Mouse (Mus musculus) thymus, adult 2 months (tissue): ENCODE results near the gene Sdr42e1. TPM values are rescaled to one million over a fixed set of nuclear protein-coding genes. Genes with fewer than 3 reads are reported as not detected.

Source experiments
- DNase-seq: peaks from one replicate; pipeline ENCODE4 v3.0.0; 2021
- H3K27ac ChIP-seq: fragments of 200-500 bp; 2 replicates; pipeline ENCODE4 v1.5.1; 2012; ENCODE audit warnings: low read length, control low read depth; ENCODE audit not compliant: control insufficient read depth, insufficient read depth
- H3K27me3 ChIP-seq: fragments of 200-500 bp; 2 replicates; pipeline ENCODE4 v1.6.1; 2012; ENCODE audit warnings: mild to moderate bottlenecking, low read length, moderate library complexity, mixed read lengths; ENCODE audit not compliant: control insufficient read depth, insufficient read depth
- H3K36me3 ChIP-seq: fragments of 200-500 bp; 2 replicates; pipeline ENCODE4 v1.6.1; 2012; ENCODE audit warnings: mild to moderate bottlenecking, low read length, moderate library complexity; ENCODE audit not compliant: control insufficient read depth, insufficient read depth
- H3K4me1 ChIP-seq: fragments of 200-500 bp; replicated peaks from 2 replicates; pipeline ENCODE4 v1.6.1; 2012; ENCODE audit warnings: low read length; ENCODE audit not compliant: control insufficient read depth, insufficient read depth
- H3K4me3 ChIP-seq: fragments of 200-500 bp; 2 replicates; pipeline ENCODE4 v1.5.1; 2012; ENCODE audit warnings: mild to moderate bottlenecking, low read length, control low read depth, moderate library complexity; ENCODE audit not compliant: control insufficient read depth, insufficient read depth
- CTCF ChIP-seq: fragments of 200-500 bp; IDR thresholded peaks from 2 replicates; pipeline ENCODE4 v1.5.1; 2012; ENCODE audit warnings: mild to moderate bottlenecking, control low read depth, low read length, moderate library complexity, borderline replicate concordance; ENCODE audit not compliant: control insufficient read depth, poor library complexity, insufficient read depth; ENCODE audit errors: extremely low read depth
- POLR2A ChIP-seq: fragments of 200-500 bp; IDR thresholded peaks from 2 replicates; pipeline ENCODE4 v1.6.1; 2012; ENCODE audit warnings: mild to moderate bottlenecking, low read length, control low read depth, moderate library complexity; ENCODE audit not compliant: control insufficient read depth, poor library complexity, insufficient read depth; ENCODE audit errors: extremely low read depth
- WGBS: fragments of 180-500 bp; shearing (Covaris S2); methylation state at CpG from one replicate; pipeline ENCODE4 v1.1.7; 2018; 5-methylcytosine and 5-hydroxymethylcytosine counted together
- polyA plus RNA-seq: library from polyadenylated mRNA; depleted of rRNA; stranded (reverse); fragments of >200 nt; gene quantifications from 2 replicates; pipeline ENCODE4 v1.2.3, GENCODE M21; 2012

The Sdr42e1 gene
- polyA plus RNA-seq, 1 experiment = 5.1 TPM

GRCm38 (mm10) chr8:117684504-117684903, 11.0 kb upstream of the Sdr42e1 start:
- Histone ChIP-seq H3K27ac (no peak overlapping the region), H3K36me3 (no peaks in the 10 kb centered on the region), H3K4me3 (no peak overlapping the region), H3K4me1 (no peaks in the 10 kb centered on the region), H3K27me3 (no peaks in the 10 kb centered on the region)
- no peak for DNase-seq
- 11% methylated on average over 11 of the region's 11 CpGs for WGBS
- TF ChIP-seq POLR2A = no peak
- TF ChIP-seq CTCF = no peak

GRCm38 (mm10) chr8:117683925-117684472, 10.5 kb upstream of the Sdr42e1 start:
- 80% methylated on average over 10 of the region's 10 CpGs for WGBS
- no peaks in the 10 kb centered on the region for H3K27me3 ChIP-seq
- TF ChIP-seq CTCF = no peak
- TF ChIP-seq POLR2A = no peak
- no peak for DNase-seq
- no peak overlapping the region for H3K27ac ChIP-seq
- no peaks in the 10 kb centered on the region for H3K36me3 ChIP-seq
- H3K4me3 ChIP-seq = no peak overlapping the region
- no peaks in the 10 kb centered on the region for H3K4me1 ChIP-seq

- peaks cover 2% of the 10 kb centered on the region; the same call in 1 of the 2 replicates for H3K4me1 ChIP-seq
Observed at GRCm38 (mm10) chr8:117678650-117679049, 5.2 kb upstream of the Sdr42e1 start.

GRCm38 (mm10) chr8:117677011-117677410, 3.5 kb upstream of the Sdr42e1 start:
- 83% methylated on average over 8 of the region's 8 CpGs for WGBS
- H3K27ac ChIP-seq = no peak overlapping the region
- no peak for TF ChIP-seq POLR2A
- no peak for TF ChIP-seq CTCF
- H3K4me3 ChIP-seq = no peak overlapping the region
- DNase-seq = no peak
- no peaks in the 10 kb centered on the region for H3K36me3 ChIP-seq
- no peaks in the 10 kb centered on the region for H3K27me3 ChIP-seq
- peaks cover 4% of the 10 kb centered on the region for H3K4me1 ChIP-seq

More at GRCm38 (mm10) chr8:117678650-117679049, 5.2 kb upstream of the Sdr42e1 start:
- Histone ChIP-seq H3K36me3 (no peaks in the 10 kb centered on the region), H3K4me3 (no peak overlapping the region), H3K27me3 (no peaks in the 10 kb centered on the region), H3K27ac (no peak overlapping the region)
- TF ChIP-seq CTCF (no peak), POLR2A (no peak)
- no peak for DNase-seq
- 87% methylated on average over 4 of the region's 4 CpGs for WGBS

- no peak for DNase-seq
- no peaks in the 10 kb centered on the region for H3K36me3 ChIP-seq
- no peak overlapping the region for H3K27ac ChIP-seq
- no peaks in the 10 kb centered on the region for H3K27me3 ChIP-seq
- no peak overlapping the region for H3K4me3 ChIP-seq
- TF ChIP-seq POLR2A (no peak), CTCF (no peak)
- peaks cover 4% of the 10 kb centered on the region for H3K4me1 ChIP-seq
- 92% methylated on average over 9 of the region's 9 CpGs for WGBS
Observed at GRCm38 (mm10) chr8:117676460-117676859, 3.0 kb upstream of the Sdr42e1 start.

GRCm38 (mm10) chr8:117675171-117675570, 1.7 kb upstream of the Sdr42e1 start:
- no peak for DNase-seq
- WGBS = 87% methylated on average over 5 of the region's 5 CpGs
- TF ChIP-seq POLR2A (no peak), CTCF (no peak)
- peaks cover 4% of the 10 kb centered on the region for H3K4me1 ChIP-seq
- H3K27ac ChIP-seq = no peak overlapping the region
- H3K27me3 ChIP-seq = no peaks in the 10 kb centered on the region
- H3K36me3 ChIP-seq = no peaks in the 10 kb centered on the region
- no peak overlapping the region for H3K4me3 ChIP-seq

- TF ChIP-seq POLR2A (no peak), CTCF (no peak)
- no peak overlapping the region for H3K27ac ChIP-seq
- DNase-seq = no peak
- H3K36me3 ChIP-seq = no peaks in the 10 kb centered on the region
- no peaks in the 10 kb centered on the region for H3K27me3 ChIP-seq
- WGBS = 94% methylated on average over 3 of the region's 3 CpGs
- peaks cover 4% of the 10 kb centered on the region for H3K4me1 ChIP-seq
- H3K4me3 ChIP-seq = no peak overlapping the region
Observed at GRCm38 (mm10) chr8:117672558-117672957, 931 bp downstream of the Sdr42e1 start.

GRCm38 (mm10) chr8:117670461-117670860, 3.0 kb downstream of the Sdr42e1 start:
- H3K4me3 ChIP-seq = no peak overlapping the region
- H3K27ac ChIP-seq = no peak overlapping the region
- no peaks in the 10 kb centered on the region for H3K36me3 ChIP-seq
- H3K27me3 ChIP-seq = no peaks in the 10 kb centered on the region
- WGBS = 55% methylated on average over 11 of the region's 11 CpGs
- DNase-seq = no peak
- peaks cover 4% of the 10 kb centered on the region for H3K4me1 ChIP-seq
- TF ChIP-seq CTCF (no peak), POLR2A (no peak)
